Mouse (Mus musculus): Measurements from ENCODE around the gene Naif1.

DNA sequence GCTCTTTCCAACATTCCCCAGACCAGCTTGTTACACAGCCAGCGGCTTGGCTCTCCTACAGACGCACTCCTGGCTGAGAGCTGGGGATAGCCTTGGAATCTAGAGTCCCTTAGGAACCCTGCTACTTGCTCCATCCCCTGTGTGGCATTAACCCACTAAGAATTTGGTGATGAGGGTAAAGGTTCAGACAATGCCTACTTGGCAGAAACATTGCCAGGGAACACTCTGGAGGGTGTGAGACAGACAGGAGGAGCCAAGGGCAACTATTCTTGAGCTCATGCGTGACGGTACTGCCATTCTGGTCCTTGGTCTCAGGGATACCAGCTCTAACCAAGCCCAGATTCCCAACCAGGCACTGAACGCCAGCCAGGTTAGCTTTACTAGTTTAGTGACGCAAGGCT is 28.4 kb upstream of the Naif1 start:
- TF ChIP-seq CTCF (IDR thresholded peaks at IDR 0.05; ENCODE audit: control insufficient read depth, insufficient read depth, insufficient read length) (no peak), MYOG (IDR thresholded peaks at IDR 0.05; ENCODE audit: control insufficient read depth, extremely low read depth, insufficient read length) (no peak), USF1 (IDR thresholded peaks at IDR 0.05; ENCODE audit: low read depth) (no peak), MYOD1 (IDR thresholded peaks at IDR 0.05; ENCODE audit: control insufficient read depth, insufficient read length, low read depth) (no peak), MAX (IDR thresholded peaks at IDR 0.05) (no peak), FOSL1 (IDR thresholded peaks at IDR 0.05; ENCODE audit: insufficient read depth, low read length, poor library complexity, severe bottlenecking) (no peak)
